Mouse (Mus musculus) retina, postnatal 7 days (tissue): ENCODE results near the gene Fundc2.

Experiments used
- DNase-seq: peaks from one replicate; pipeline ENCODE4 v3.0.0-alpha.2; 2012; ENCODE audit warnings: low read depth, low spot score

Gene Fundc2

DNA sequence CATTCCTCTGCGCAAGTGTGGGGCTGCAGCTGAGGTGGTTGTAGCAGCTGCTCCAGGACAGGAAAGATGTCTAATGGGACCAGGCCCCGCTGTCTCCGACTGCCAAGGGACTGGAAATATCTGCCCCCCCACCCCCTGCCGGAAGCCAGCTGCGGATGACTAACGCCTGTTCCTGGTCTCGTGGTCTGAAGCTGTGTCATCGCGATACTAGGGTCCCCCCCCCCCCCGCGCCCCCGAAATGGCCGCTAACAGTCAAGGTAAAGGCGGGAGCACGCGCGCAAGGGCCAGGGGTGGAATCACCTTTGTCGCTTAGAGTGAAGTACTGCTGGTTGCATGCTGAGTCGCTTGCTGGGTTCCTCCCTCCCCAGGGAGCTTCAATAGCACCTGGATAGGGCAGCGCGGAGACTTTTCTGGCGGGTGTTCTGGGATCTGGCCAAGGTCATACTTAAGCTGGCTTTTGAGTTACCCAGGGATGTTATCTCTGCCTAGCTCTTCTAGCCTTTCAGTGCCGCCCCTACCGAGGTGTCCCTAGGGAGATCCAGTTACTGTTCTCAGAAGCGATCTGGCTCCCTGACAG lies at the start of gene Fundc2, which contains the start of gene F8:
Fundc2 (plus strand) TSS at position 205 of the 577 bp plus-strand sequence.
F8 (minus strand) TSS at position 421 of the 577 bp plus-strand sequence.
- peak; percentile 72 for DNase-seq

- DNase-seq, result no peak
Measured at GRCm38 (mm10) chrX:75370197-75370596, 12.0 kb upstream of the Fundc2 start.

- DNase-seq, result no peak
Measured at GRCm38 (mm10) chrX:75372666-75373425, 9.4 kb upstream of the Fundc2 start.

DNA sequence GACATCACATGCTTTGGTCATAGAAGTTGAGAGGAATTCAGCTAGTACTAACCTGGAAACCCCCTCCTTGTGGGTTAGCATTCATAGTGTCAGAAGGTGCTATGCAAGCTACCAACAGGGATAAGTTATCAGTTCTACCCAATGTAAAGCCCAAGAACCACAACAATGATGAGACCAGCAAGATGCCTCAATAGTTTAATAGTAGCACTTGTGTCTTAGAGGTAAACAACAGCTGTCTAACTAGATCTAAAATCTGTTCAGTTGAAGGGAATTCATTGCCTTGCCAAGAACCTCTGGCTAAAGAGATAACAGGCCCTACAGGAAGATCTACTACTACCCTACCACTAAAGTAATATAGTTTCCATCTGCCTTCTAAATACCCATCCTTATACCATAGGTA lies 5.4 kb upstream of the Fundc2 start:
- no peak for DNase-seq

DNA sequence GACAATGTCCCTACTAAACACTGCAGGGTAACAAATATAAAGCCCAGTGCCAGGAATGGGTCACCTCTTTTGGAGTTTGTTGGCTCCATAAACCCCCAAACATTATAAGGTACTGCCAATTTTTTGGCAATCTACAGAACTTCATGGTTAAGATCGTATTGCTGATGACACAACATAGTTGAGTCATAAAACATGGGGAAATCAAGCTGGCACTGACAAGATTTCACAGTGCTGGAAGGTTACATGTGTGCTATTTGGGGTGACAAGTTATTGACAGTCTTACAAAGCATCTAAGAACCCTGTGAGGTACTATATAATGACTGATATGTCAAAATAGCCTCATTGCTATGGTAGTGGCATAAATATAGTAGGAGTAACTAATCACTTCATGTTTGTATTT lies 1.0 kb upstream of the Fundc2 start:
- no peak for DNase-seq

GRCm38 (mm10) chrX:75381699-75382098 lies 500 bp upstream of the Fundc2 start:
- no peak for DNase-seq

GRCm38 (mm10) chrX:75399471-75399870 lies 17.3 kb downstream of the Fundc2 start:
- no peak for DNase-seq

DNA sequence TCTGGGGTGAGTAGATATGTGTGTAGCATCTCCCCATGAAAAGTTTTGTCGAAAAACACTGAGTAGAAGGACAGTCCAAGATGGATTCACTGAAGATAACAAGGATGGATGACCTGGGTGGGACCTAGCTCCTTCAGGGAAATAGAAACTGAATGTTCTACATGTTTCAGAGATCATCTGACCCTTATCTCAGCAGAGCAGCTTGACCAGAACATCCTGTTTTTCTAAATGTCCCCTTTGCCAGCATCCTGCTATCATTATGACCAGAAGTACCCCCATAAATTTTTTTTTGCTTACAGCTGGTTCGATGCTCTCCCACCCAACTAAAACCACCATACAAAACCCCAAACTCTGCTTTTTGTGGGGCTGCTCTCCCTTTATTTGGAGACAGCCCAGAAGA lies 20.5 kb downstream of the Fundc2 start:
- no peak for DNase-seq

- no peak for DNase-seq
Measured at GRCm38 (mm10) chrX:75403350-75403749, 21.2 kb downstream of the Fundc2 start.

- DNase-seq, result no peak
Measured at GRCm38 (mm10) chrX:75409711-75410110, 27.5 kb downstream of the Fundc2 start.

GRCm38 (mm10) chrX:75415936-75416785 lies 34.0 kb downstream of the Fundc2 start, which contains the start of the genes Cmc4, Mtcp1 and Brcc3:
Cmc4 (minus strand) TSS chrX:75416584.
Mtcp1 (minus strand) TSS chrX:75416588.
Brcc3 (plus strand) TSS chrX:75416628.
- peak; percentile 72 for DNase-seq
